Mouse (Mus musculus): ENCODE measurements around the gene Prkg1.
"Not testable (repeated sequence)": the region's sequence is repeated elsewhere in the genome, so short reads cannot be mapped to it uniquely, and the experiment has no call there.

Gene Prkg1

DNA sequence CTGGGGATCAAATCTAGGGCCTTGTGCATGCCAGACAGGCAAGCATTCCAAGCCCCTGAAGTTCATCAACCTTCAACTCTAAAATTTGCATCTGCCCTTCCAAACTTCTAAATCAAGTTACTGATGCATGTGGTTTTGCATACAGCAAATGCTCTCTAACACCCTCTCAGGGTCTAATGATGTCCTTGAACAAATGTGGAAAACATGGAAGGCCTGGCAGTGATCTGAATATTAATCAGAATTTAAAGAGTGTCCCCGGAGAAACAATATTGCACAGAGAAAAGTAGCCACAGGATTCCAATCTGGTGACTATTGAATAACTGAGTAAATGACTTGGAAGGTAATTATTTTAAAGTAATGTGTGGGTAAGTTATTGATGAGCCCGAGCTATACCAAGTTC, 481.2 kb downstream of the Prkg1 start:
- no peak for DNase-seq

DNA sequence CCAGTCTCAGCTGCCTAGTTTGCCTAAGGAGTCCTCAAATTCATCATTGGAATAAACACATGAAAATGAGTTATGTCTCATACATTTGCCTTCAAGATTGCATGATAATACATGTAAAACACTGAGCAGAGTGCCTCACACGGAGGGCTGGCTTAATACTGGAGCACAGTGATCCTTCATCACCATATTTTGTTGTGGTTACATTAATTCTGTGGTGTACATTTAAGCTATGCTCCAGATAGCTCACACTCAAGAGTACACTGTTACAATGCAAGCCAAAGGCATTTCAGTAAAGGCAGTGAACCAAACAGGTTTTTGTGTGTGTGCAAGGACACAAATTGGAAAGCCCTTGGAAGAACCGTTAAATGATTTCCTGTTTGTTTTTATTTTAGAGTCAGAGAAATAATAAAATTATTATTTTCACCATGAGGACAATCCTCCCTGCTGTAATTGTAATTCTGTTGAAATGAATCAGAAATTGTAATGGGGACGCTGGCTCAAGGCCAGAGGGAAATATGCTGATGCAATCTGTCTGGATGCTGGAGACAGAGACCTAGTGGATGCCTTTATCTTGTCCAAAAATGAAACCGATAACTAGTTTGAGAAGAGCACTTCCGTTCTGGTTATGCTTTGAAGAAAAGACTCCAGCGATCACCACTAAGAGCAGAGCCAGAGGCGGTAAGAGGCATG, 484.9 kb downstream of the Prkg1 start:
- peak; percentile 10 for DNase-seq

DNA sequence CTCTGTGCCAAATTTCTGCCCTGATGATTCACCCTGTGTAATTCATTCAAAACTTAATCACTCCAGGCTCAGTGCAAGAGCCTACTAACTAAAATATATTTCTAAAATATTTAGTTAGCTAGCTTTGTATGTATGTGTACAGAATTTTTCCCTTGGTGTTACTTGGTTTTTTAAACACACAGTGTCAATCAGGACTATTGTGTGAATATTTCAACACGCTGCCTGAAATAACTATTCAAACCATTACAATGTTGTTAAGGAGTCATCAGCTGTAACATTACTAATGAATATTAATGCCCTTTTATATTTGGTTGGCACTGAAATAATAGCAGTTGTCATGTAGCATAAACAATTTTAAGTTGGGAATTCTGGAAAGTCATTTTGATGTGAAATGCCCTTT, 502.4 kb downstream of the Prkg1 start:
- no peak for DNase-seq

DNA sequence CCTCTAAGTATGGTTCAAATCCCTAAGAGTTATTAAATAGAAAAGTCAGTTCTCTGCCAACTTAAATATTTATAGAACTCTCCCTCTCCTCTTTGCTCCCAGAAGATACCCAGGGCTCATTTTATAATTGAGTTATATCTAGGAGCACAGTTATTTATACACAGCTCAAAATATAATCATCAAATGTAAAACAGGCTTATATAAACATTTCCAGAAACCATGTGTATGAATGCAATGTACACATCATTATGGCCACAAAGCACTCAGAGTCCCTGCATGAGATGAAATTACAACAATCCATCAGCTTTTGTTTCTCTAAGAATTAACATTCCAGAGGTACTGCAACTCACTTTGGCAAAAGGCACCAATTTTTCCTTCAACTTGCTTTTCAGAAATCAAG, 504.3 kb downstream of the Prkg1 start:
- DNase-seq = no peak

DNA sequence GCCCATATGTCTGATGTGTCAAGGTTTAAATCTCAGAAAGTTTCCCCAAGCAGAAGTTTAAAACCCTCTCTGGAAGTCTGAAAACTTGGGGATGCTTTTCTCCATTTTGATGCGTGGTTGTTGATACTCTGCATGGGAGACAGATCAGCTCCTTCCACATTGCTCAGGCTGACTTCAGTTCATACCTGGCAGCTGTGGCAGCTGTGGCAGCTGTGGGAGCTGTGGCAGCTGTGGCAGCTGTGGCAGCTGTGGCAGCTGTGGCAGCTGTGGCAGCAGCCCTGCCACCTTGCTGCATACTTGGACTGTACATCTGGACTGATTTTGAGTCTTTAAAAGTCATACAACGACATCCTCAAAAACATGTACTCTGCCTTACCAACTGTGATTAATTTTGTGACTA, 509.1 kb downstream of the Prkg1 start:
- no peak for DNase-seq

DNA sequence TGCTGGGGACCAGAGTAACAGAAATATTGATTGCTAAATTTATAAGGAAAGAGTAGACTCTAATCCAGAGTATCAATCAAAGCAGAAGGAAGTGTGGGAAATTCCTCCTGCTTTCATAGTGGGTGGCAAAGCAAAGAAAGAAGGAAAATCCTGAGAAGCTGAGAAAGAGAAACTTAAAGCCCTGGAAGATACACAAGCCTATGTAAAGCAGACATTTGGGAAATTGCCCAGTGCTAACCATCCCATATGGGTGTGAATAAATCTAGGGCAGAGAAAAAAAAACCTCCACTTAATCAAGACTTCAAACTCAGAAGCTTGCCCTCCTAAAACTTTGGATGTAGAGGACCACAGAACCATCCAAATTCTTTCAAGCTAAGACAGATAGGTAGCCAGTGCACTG, 532.4 kb downstream of the Prkg1 start:
- no peak for DNase-seq

DNA sequence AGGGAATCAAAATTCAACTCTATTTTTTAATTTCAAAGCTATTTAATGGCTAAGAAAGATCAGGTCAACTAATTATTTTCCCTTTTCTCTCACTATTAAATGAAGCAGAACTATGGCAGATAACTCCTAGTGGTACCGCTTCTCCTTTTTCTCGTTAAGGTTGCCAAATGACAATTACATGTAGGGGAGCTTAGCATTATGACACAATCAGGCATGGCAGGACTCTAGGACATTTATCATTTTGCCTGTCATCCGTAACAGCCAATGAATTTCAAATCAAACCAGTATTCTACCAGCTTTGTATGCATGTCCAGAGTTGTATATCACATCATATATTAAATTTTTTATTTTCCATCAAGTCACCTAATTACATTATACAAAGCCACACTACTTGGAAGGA, 536.4 kb downstream of the Prkg1 start:
- no peak for DNase-seq

DNA sequence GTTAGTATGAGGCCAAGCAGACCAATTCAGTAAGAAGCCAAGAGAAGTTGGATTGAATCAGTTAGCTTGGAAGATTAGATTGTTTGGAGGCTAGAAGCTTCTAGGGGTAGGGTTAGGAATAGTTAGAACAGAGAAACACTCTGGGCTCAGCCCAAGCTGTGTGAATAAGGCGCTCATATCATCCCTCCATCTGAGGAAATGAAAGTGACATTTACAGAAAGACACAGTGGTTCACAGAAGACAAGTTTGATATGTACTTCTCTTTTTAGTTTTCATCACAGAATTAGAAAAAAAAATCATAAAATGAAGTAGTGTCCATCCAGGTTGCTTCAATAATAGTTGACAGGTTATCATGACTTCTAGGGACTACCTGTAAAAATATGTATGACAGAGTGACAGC, 541.4 kb downstream of the Prkg1 start:
- no peak for DNase-seq

DNA sequence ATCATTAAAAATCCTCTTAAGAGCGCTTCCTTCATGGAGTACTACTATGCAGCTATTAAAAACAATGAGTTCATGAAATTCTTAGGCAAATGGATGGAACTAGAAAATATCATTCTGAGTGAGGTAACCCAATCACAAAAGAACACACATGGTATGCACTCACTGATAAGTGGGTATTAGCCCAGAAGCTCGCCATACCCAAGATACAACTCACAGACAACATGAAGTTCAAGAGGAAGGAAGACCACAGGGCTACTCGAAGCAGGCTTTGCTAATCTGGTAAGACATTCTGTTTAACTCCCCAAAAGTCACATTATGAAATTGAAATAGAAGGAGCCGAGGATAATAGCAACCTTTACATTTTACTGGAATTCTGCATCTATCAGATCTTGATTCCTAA, 545.6 kb downstream of the Prkg1 start:
- not testable (repeated sequence) for DNase-seq

DNA sequence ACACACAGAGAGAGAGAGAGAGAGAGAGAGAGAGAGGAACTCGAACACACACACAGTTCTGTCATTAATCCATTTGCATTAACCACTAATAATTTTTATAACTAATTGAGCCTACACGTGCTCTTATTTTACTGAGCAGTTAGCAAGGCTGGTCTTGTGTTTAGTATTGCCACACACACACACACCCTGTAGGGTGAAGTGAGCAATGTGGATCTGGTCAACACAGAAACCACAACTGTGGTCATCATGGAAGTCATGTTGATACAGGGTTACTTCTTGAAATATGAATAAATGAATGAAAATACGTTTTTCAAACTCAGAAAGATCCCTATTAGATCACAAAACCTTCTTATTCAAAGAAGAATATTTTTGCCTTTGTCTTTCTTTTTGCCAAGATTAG, 554.0 kb downstream of the Prkg1 start:
- DNase-seq = no peak

DNA sequence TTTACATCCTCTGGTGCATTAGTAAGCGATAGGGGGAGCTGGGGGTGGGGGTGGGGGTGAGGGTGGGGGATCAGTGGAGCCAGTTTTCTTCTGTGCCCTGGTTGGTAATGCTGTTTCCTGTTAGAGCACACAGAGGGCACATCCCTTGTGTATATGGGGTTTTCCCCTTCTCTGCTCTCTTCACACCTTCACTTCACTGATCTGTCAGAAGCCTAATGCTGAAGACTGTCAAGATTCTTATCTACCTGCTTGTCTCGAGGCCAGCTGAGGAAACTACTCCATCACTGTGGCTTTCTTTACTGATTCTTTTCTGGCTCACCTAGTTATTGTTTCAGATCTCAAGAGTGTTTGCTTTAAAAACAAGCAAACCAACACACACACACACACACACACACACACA, 554.4 kb downstream of the Prkg1 start:
- DNase-seq = no peak

DNA sequence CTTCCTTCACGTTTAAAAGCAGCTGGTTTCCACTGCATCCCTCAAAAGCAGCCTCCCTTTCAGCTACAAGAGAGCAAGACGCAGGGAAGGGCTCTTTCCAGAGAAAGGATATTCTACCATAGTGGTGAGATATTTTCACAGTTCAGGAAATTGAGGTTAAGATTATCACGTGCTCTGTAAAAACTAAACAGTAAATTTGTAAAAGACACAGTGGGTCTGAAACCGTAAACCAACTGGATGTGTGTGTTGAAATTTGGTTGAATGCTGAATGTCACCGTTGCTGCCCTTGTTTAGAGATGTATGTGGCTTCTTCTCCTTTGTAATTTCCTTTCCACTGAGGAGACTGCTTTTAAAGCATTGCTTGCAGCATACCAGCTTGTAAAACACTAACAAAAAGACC, 565.2 kb downstream of the Prkg1 start:
- DNase-seq = no peak

DNA sequence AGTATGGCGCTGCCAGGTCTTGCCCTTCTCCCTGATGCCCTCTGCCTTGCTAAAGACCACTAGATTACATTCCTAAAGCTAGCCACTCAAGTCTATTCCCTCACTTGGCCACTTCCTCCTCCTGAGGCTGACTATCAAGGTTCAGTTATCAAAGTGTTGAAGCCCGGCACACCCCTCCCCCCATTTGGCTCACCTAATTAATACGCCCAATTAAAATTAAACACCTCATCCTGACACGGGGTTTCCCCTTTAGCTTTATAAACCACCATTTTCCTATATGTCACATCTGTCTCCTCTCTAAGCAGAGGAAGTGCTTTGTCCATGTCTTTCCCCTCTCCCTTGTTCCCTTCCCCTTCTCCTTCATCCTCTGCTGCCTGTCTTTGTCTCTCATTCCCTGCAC, 566.4 kb downstream of the Prkg1 start:
- DNase-seq = no peak

DNA sequence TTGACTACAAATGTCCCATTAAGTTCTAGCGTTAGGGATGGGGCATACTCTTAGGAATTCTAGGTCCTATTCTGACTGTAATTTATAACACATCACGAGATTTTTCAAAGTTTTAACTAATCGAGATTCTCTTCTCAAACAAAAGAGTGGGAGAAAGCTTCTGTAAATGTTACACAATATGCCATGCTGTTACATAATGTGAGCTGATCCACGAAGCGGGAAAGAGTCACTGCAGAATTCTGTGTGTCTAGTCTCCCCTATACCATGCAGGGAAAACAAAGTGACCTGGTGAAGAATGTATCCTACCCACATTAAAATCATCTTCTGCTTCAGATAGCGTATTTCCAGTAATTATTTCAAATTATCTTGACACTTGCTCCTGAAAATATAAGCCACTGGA, 567.8 kb downstream of the Prkg1 start:
- DNase-seq = no peak

DNA sequence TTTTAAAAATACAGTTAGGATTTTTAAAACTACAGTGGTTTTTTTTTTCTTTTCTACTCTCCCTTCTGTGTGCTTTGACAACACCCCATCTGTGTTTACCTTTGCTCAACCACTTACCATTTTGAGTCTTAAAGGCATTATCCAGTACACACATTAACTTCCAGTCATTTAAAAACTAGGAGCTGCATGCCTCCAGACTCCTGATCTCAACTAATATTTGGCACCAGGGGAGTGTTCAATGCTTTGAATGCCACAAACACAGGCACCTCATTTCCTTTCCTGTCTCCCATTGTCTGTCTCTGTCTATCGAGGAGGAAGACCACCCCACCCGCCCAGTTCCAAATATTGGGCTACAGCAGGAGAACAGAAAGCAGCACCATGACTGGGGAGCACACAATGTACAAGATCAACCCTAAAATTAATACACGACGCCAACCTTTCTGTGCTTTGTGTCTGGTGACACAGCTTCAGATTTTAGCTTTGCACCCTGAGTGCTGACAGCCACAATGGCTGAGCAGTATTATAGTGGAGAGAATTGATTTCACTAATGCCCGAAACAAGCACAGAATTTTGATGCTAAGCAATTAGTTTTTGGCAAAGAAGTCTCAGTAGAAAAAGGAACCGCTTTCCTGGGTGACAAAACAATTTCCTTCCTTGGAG, 576.1 kb downstream of the Prkg1 start:
- no peak for DNase-seq

DNA sequence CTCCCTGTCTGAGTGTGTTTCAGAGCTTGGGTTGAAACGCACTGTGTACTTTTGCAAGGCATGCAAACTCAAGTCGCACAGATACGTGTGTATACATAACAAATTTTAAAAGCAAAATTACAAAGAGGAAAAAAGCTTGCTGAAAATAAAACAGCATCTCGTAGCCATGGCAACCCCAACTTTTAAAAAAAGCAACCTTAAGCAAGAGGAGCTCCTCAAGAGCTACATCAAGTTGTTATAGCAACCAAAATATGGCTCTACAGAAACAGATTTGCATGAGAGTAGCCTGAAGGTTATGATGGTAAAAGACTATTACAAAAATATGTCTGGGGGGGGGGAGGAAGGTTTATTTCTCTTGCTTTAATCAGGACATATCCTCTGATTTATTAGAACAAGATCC, 584.1 kb downstream of the Prkg1 start:
- DNase-seq = no peak

DNA sequence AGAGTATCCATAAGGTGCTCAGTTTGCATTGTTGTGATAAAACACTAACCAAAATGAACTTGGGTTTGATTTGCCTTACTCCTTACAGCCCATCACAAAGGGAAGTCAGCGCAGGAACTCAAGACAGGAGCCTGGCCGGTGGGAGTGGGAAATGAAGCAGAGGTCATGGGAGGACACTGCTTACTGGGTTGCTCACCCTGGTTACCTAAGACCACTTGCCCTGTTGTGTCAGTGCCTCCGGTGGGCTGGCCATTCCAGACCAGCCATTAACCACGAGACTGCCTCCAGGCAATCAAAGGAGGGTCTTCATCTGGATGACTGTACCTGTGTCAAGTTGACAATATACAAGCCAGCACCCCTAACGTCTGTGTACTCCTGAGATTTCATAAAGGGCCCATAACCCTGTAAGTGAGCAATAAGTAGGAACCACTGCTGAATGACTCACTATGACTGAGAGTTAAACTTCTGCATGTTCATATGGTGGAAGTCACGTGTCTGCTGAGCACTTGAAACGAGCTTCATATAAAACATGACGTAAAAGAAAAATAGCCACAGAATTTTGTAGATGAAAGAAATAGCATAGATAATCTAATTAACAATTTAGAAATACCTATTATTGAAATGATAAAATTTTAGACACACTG, 587.4 kb downstream of the Prkg1 start:
- DNase-seq = no peak

DNA sequence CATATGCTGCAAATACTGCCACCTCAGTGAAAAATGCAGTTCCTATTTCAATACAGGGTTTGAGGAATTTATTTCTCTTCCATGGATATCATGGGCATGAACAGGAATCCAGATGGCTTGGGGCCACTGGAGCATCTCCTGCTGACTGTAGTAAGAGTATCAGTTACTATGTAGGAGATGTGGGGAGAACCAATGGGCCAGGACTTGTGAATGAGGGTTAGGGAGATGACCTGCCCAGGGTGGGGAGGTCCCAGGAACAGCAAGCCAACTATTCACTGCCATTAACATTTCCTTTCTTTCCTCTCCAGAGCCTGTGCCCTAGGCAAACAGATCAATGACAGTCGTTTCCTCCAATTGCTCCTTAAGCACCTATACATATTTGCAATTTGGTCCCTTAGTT, 593.8 kb downstream of the Prkg1 start:
- no peak for DNase-seq

DNA sequence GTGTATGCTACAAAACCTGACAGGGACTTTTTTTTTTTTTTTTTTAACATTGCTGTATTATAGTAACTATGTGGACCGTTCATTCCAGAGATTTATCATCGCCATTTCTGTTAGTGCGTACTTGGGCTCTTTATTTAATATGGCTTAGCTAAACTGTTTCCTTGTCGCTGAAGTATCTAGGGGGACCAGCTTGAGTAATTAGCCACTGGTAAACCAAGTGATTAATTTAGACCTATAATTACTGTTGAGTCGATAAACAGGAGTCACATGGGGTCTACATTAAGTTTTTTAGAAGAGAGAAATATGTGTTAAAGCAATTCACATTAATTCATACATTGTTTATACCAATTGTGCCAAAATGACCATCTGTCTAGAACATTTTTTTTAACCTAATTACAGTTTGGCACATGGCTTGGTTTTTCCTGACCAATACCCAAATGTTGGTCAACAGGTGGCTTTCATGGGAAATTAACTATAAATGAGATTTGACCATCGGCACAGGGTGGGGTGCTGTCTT, 605.8 kb downstream of the Prkg1 start:
- no peak for DNase-seq

DNA sequence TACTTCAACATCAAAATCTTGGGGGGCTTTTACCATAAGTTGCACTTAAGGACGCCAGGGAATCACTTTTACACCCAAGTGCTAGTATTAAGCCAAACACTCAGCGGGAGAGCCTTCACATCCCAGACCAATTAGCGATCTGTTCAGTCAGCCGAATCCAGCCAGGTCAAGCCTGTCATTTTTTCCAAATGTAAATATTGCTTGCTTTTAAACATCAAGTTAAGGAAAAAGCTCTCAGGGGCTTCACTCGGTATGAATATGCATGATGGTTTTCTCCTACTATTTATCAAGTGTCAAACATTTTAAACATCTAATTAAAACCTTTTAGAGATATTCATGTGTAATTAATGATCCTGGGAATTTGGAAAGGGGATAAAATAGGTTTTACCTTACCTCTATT, 611.4 kb downstream of the Prkg1 start:
- DNase-seq = no peak

DNA sequence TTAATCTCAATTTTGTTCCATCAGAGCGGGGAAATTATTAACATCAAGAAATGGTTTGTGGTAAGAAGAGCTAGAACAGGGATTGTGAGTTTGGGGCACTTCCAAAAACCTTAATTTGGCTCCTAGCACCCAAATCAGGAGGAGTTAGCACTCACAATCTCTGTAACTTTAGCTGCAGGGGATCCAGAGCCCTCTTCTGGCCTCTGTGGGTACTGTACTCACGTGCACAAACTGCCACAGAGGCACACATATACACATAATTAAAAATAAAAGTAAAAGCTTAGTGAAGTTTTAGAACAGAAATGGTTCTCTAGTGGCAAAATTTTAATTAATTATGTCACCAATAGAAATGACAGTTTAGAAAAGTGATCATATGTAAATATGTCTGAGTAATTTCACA, 614.9 kb downstream of the Prkg1 start:
- DNase-seq = no peak

DNA sequence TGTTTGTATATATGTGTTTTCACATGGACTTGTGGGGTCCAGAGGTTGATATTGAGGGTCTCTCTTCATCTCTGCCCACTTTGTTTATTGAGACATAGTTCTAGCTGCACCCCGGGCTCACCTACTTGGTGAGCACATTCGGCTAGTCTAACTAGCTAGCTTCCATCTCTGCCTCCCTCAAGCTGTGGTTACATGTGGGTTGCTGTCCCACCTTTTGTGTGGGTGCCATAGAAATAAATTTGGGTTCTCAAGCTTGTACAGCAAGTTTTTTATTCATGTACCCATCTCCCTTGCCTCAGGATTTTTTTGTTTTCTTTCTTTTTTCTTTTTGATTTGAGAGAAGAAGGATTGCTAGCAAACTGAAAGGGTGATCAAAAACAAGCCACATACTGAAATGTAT, 617.4 kb downstream of the Prkg1 start:
- no peak for DNase-seq

DNA sequence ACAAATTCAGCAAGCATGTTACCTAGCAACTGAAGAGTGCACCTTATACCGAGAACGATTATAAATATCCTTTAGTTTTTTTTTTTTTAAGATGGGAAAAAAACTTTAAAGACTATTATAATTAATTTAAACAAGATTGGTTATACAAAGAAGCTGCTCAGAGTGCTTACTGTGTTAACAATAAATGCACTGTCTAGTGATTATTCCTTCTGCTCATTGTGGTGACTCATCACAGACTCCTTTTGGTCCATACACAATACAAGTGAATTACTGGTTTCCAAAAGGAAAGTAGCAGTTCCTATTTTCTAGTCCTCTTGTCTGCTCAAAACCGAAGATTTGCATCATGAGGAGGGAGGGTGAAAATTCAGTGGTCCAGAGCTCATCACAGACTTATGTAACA, 618.7 kb downstream of the Prkg1 start:
- DNase-seq = no peak

DNA sequence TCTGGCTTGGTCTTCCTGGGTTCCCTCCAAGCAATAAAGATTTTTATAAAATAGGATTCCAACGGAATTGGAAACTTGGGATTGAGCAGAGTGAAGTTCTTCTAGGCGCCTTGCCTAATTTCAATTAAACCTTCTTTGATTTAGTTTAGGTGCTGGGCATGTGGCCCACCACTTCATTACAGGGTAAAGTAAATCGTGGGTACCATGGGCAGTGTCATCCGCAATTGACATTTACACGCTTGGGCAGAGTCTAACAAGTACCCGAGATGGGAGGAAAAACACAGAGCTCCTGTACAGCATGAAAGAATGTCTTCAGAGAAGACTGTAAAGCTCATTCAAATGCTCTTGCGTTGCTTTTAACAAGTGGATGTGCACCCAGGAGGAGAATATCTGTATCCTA, 622.9 kb downstream of the Prkg1 start:
- no peak for DNase-seq
